Mouse (Mus musculus) small intestine, adult 2 months (tissue): ENCODE measurements around the gene Ccdc32. TPM values are rescaled to one million over a fixed set of nuclear protein-coding genes. Genes with fewer than 3 reads are reported as not detected.
"Not testable (repeated sequence)": the region's sequence is repeated elsewhere in the genome, so short reads cannot be mapped to it uniquely, and the experiment has no call there.

Experiments used
- H3K27ac ChIP-seq: fragments of 200-500 bp; 2 replicates; pipeline ENCODE4 v1.5.1; 2012; ENCODE audit warnings: low read depth, low read length, control low read depth, inconsistent platforms; ENCODE audit not compliant: insufficient read depth
- H3K27me3 ChIP-seq: fragments of 200-500 bp; 2 replicates; pipeline ENCODE4 v1.6.1; 2012; ENCODE audit warnings: mild to moderate bottlenecking, moderate library complexity, low read length, inconsistent platforms; ENCODE audit not compliant: control insufficient read depth, insufficient read depth
- H3K36me3 ChIP-seq: fragments of 200-500 bp; 2 replicates; pipeline ENCODE4 v1.6.1; 2012; ENCODE audit warnings: mild to moderate bottlenecking, low read length, control low read depth, inconsistent platforms; ENCODE audit not compliant: control insufficient read depth, insufficient read depth
- H3K4me1 ChIP-seq: fragments of 200-500 bp; 2 replicates; pipeline ENCODE4 v1.6.1; 2012; ENCODE audit warnings: low read length, inconsistent platforms, mixed read lengths; ENCODE audit not compliant: control insufficient read depth, insufficient read depth, insufficient read length
- H3K4me3 ChIP-seq: fragments of 200-500 bp; 2 replicates; pipeline ENCODE4 v1.5.1; 2012; ENCODE audit warnings: low read depth, mild to moderate bottlenecking, control low read depth, inconsistent platforms, low read length, moderate library complexity
- CTCF ChIP-seq: fragments of 200-500 bp; IDR thresholded peaks from 2 replicates; pipeline ENCODE4 v1.5.1; 2012; ENCODE audit warnings: low read depth, mild to moderate bottlenecking, control low read depth, inconsistent platforms, low read length, moderate library complexity, mixed read lengths; ENCODE audit not compliant: insufficient replicate concordance, insufficient read length; ENCODE audit errors: extremely low read depth
- POLR2A ChIP-seq: fragments of 200-500 bp; IDR thresholded peaks from 2 replicates; pipeline ENCODE4 v1.6.1; 2012; ENCODE audit warnings: low read depth, mild to moderate bottlenecking, control low read depth, inconsistent platforms, low read length, moderate library complexity
- WGBS: fragments of 180-500 bp; shearing (Covaris S2); methylation state at CpG from one replicate; pipeline ENCODE4 v1.1.7; 2018; 5-methylcytosine and 5-hydroxymethylcytosine counted together
- polyA plus RNA-seq: library from polyadenylated mRNA; depleted of rRNA; stranded (reverse); fragments of >200 nt; gene quantifications from 2 replicates; pipeline ENCODE4 v1.2.3, GENCODE M21; 2012

Gene Ccdc32
- polyA plus RNA-seq, 1 experiment: 10.0 TPM

DNA sequence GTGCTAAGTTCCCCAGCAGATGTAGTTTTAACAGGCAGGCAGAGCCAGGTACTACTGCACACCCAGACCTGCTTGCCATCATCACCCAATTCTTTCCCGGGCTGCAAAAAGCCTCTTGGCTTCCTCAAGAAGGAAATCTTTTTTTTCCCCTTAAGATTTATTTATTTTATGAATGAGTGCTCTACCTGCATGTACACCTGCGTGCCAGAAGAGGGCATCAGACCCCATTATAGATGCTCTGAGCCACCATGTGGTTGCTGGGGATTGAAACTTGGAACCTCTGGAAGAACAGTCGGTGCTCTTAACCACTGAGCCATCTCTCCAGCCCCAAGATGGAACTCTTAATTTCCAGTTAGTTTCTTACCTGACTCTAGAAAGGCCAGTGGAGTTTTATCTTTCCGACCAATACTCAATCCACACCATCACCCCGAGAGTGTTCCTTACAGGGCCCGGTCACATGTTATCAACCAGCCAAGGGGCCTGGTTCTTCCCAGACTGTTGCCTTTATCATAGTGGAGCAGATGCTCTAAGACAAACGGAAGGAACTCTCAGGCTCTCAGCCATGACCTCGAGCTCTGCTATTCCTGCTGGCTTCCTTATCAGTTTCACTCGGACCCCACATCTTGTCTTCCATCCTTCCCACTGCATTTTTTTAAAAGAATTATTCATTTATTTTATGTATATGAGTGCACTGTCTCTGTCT lies 4.5 kb downstream of the Ccdc32 start:
- no peak for TF ChIP-seq POLR2A
- peak; percentile 42; the same call in 1 of the 2 replicates for TF ChIP-seq CTCF

DNA sequence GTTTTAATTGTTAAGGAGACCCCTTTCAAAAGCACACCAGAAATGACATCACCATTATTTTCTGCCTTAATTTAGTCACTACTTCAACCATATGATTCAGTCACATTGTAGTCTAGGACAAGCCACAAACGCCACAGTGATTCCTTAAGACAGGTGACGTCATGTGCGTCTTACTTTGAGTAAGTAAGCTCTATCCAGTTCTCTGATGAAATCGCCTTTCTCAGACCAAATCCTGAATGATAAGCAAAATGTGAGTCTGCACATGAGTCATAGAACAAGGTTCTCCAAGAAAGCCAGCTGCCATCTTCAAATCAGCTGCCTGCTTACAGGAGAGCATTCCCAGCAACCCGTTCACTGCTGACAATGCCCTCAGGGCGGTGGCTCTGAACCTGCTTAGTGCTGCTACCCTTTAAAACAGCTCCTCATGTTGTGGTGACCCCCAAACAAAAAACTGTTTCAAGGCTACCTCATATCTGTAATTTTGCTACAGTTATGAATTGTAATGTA lies 6.0 kb downstream of the Ccdc32 start:
- WGBS: 91% methylated on average over 6 of the region's 6 CpGs
- peaks cover 56% of the 10 kb centered on the region for H3K36me3 ChIP-seq
- no peak overlapping the region for H3K27ac ChIP-seq
- TF ChIP-seq POLR2A (no peak), CTCF (no peak)
- no peaks in the 10 kb centered on the region for H3K27me3 ChIP-seq
- no peak overlapping the region for H3K4me3 ChIP-seq
- peaks cover 3% of the 10 kb centered on the region; the same call in 1 of the 2 replicates for H3K4me1 ChIP-seq

More for the DNA sequence above, 4.5 kb downstream of the Ccdc32 start:
- Histone ChIP-seq H3K27me3 (no peaks in the 10 kb centered on the region), H3K4me1 (peaks cover 7% of the 10 kb centered on the region; the same call in 1 of the 2 replicates), H3K27ac (no peak overlapping the region), H3K4me3 (no peak overlapping the region), H3K36me3 (peaks cover 44% of the 10 kb centered on the region)
- 68% methylated on average over 9 of the region's 9 CpGs for WGBS

- 72% methylated on average over 4 of the region's 4 CpGs for WGBS
Observed at GRCm38 (mm10) chr2:119019538-119019937, 9.7 kb downstream of the Ccdc32 start.

DNA sequence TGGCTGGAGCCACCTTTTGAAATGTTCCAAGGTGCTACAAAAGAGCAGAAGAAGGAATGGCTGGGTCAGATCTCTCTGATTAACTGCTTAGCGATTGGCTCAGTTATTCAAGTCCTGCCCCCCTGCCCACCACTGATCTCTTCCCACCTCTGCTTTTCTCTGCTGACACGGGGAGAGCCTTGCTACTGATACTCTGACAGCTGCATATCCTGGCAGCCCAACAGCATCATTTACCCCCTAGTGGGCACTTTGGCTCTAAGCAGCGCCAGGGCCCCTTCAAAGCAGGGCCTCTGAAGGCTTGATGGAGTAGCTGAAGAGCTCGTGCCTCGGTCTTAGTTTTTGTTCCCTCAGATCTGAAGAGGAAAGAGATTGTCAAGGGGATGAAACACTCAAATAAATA lies 10.1 kb downstream of the Ccdc32 start:
- no peaks in the 10 kb centered on the region for H3K27me3 ChIP-seq
- no peak overlapping the region for H3K4me3 ChIP-seq
- 73% methylated on average over 5 of the region's 5 CpGs for WGBS
- H3K4me1 ChIP-seq: peaks cover 9% of the 10 kb centered on the region; the same call in 1 of the 2 replicates
- peaks cover 52% of the 10 kb centered on the region for H3K36me3 ChIP-seq
- H3K27ac ChIP-seq: no peak overlapping the region
- no peak for TF ChIP-seq CTCF
- no peak for TF ChIP-seq POLR2A

More at GRCm38 (mm10) chr2:119019538-119019937, 9.7 kb downstream of the Ccdc32 start:
- Histone ChIP-seq H3K4me3 (no peak overlapping the region), H3K27me3 (no peaks in the 10 kb centered on the region), H3K4me1 (peaks cover 9% of the 10 kb centered on the region; the same call in 1 of the 2 replicates), H3K27ac (no peak overlapping the region), H3K36me3 (peaks cover 52% of the 10 kb centered on the region)
- no peak for TF ChIP-seq CTCF
- no peak for TF ChIP-seq POLR2A

GRCm38 (mm10) chr2:119018391-119019122 lies 10.6 kb downstream of the Ccdc32 start:
- peak overlapping the region; percentile 49; the same call in 1 of the 2 replicates for H3K27ac ChIP-seq
- H3K27me3 ChIP-seq: no peaks in the 10 kb centered on the region
- 81% methylated on average over 22 of the region's 22 CpGs for WGBS
- peaks cover 46% of the 10 kb centered on the region for H3K36me3 ChIP-seq
- no peak for TF ChIP-seq POLR2A
- H3K4me3 ChIP-seq: no peak overlapping the region; the same call in 1 of the 2 replicates
- peaks cover 9% of the 10 kb centered on the region; the same call in 1 of the 2 replicates for H3K4me1 ChIP-seq

DNA sequence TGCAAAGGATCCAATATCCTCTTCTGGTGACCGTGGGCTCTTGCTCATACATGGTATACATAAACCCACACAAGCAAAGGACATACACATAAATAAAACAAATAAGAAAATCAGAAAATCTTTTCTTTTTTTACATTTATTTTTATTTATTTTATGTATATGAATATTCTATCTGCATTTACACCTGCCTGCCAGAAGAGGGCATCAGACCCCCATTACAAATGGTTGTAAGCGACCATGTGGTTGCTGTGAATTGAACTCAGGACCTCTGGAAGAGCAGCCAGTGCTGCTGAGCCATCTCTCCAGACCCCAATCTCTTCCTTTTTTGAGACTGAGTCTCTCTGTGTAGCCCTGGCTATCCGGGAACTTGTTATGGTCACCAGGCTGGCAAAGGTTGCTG lies 11.5 kb downstream of the Ccdc32 start:
- peaks cover 9% of the 10 kb centered on the region; the same call in 1 of the 2 replicates for H3K4me1 ChIP-seq
- H3K27me3 ChIP-seq: no peaks in the 10 kb centered on the region
- peaks cover 39% of the 10 kb centered on the region for H3K36me3 ChIP-seq
- TF ChIP-seq CTCF: peak; percentile 46; the same call in 1 of the 2 replicates
- no peak for TF ChIP-seq POLR2A
- 94% methylated on average over 3 of the region's 3 CpGs for WGBS
- H3K27ac ChIP-seq: no peak overlapping the region
- H3K4me3 ChIP-seq: no peak overlapping the region

GRCm38 (mm10) chr2:119016312-119016711 lies 12.9 kb downstream of the Ccdc32 start:
- WGBS: 76% methylated on average over 4 of the region's 4 CpGs
- H3K4me1 ChIP-seq, H3K27ac ChIP-seq, H3K4me3 ChIP-seq, H3K27me3 ChIP-seq: not testable (repeated sequence)
- H3K36me3 ChIP-seq: peaks cover 29% of the 10 kb centered on the region
